Mouse (Mus musculus) megakaryocyte-erythroid progenitor cell, adult 5 weeks (primary cell): ENCODE measurements around the gene Kcnrg. TPM values are rescaled to one million over a fixed set of nuclear protein-coding genes. Genes with fewer than 3 reads are reported as not detected.

Experiments used
- polyA plus RNA-seq: library from polyadenylated mRNA; stranded (reverse); fragments of >175 nt; gene quantifications from 2 replicates; pipeline ENCODE4 v1.2.3, GENCODE M21; 2012

The Kcnrg gene
- 0.14 TPM in 1 of 2 replicates, not detected in the other for polyA plus RNA-seq

DNA sequence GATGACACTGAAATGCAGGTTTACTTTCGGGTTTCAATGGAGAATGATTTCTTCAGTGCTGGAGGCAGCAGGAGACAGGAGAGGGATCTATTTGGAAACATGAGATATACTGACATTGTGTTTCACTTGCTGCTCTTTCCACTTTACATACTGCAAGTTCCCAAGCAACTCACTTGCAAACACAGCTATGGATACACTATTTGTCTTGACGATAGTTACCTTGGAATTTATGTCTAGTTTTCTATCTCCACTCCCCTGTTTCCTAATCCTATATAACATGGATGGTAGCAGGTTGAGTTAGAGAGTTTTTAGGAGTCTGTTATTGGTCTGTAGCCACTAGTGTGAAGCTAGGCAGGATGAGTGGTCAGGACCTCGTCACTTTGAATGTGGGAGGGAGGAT is at the start of gene Kcnrg:
Gene Kcnrg (plus strand): TSS at position 301 of the 400 bp plus-strand sequence.

DNA sequence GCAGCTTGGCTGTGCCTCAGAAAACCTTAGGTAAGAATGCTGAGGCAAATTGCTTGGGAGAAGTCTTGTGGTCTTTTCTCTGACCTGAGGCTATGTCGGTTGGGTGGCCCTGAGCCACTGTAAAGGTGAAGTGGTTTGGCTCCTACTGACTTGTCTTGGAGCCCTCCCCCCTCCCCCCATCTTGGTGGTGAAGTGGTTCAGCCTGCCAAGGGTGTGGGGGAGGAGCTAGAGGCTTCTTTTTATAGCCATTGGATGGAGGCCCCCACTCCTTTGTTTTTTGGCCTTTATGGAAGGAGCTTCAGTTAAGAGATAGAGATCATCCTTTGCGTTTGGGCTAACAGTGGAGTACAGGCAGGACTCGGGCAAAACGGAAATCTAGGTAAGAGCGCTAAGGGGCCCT is 9.3 kb upstream of the Kcnrg start, which contains the start of gene Trim13:
Gene Trim13 (plus strand): TSS at position 280 of the 400 bp plus-strand sequence.

Other genes with a start within 250 kb of the Kcnrg start
- 0.54 and 0.68 TPM in 2 replicates for gene Ebpl, start 247.0 kb upstream of the Kcnrg start, polyA plus RNA-seq
- gene Kpna3, start 167.6 kb upstream of the Kcnrg start, polyA plus RNA-seq: 9.4 and 11.6 TPM in 2 replicates
- gene Spryd7, start 50.6 kb upstream of the Kcnrg start, polyA plus RNA-seq: 4.4 and 6.9 TPM in 2 replicates
- 0.64 and 0.90 TPM in 2 replicates for gene Trim13, start 9.2 kb upstream of the Kcnrg start, polyA plus RNA-seq